Mouse (Mus musculus) E14TG2a.4 (cell line): ENCODE results near the gene Cdkn3.

Experiments
- CTCF ChIP-seq: conservative IDR thresholded peaks from 2 replicates; pipeline ENCODE4 v1.5.1; 2014; ENCODE audit warnings: low read length
- NANOG ChIP-seq: IDR thresholded peaks from 2 replicates; pipeline ENCODE4 v1.6.1; 2014; ENCODE audit warnings: borderline replicate concordance, low read length, mixed read lengths
- POU5F1 ChIP-seq: IDR thresholded peaks from 2 replicates; pipeline ENCODE4 v1.6.1; 2014; ENCODE audit warnings: low read length, borderline replicate concordance

GRCm38 (mm10) chr14:46782187-46782828, 22.0 kb downstream of the Cdkn3 start:
- TF ChIP-seq CTCF (no peak), POU5F1 (no peak), NANOG (no peak)
